Mouse (Mus musculus) heart, postnatal 0 days (tissue): ENCODE measurements around the gene Gm8300. TPM values are rescaled to one million over a fixed set of nuclear protein-coding genes. Genes with fewer than 3 reads are reported as not detected.

Experiments used
- polyA plus RNA-seq: library from polyadenylated mRNA; unstranded; fragments of >200 nt; fragmentation: Nextera tagmentation; extraction: Ambion mirVana; gene quantifications from 2 replicates; pipeline ENCODE4 v1.2.1, GENCODE M21; 2015
- total RNA-seq: library from RNA; depleted of rRNA; stranded (reverse); fragments of >200 nt; gene quantifications from 2 replicates; pipeline ENCODE4 v1.2.3, GENCODE M21; 2014; ENCODE audit warnings: low replicate concordance; rRNA removed

The Gm8300 gene
- total and polyA plus RNA-seq, 2 experiments from 2014 or later = not detected

Other genes starting within 250 kb of the Gm8300 start
- gene Vipas39, start 248.1 kb upstream of the Gm8300 start, total RNA-seq = 34.1 and 40.4 TPM in 2 replicates
- 29.2 and 31.4 TPM in 2 replicates for gene Vipas39, start 248.1 kb upstream of the Gm8300 start, polyA plus RNA-seq
- gene Ahsa1, start 247.8 kb upstream of the Gm8300 start, total RNA-seq = 80.7 and 93.4 TPM in 2 replicates
- gene Ahsa1, start 247.8 kb upstream of the Gm8300 start, polyA plus RNA-seq = 109 and 113 TPM in 2 replicates
- 0.31 TPM in 1 of 2 replicates, not detected in the other for gene Ism2, start 214.6 kb upstream of the Gm8300 start, total RNA-seq
- gene Ism2, start 214.6 kb upstream of the Gm8300 start, polyA plus RNA-seq = 0.20 and 0.30 TPM in 2 replicates
- gene Sptlc2, start 126.0 kb upstream of the Gm8300 start, total RNA-seq = 23.5 and 66.6 TPM in 2 replicates
- 65.1 and 67.0 TPM in 2 replicates for gene Sptlc2, start 126.0 kb upstream of the Gm8300 start, polyA plus RNA-seq
- gene Slirp, start 70.4 kb upstream of the Gm8300 start, total RNA-seq = 123 and 224 TPM in 2 replicates
- gene Slirp, start 70.4 kb upstream of the Gm8300 start, polyA plus RNA-seq = 288 and 307 TPM in 2 replicates
- 26.2 and 26.6 TPM in 2 replicates for gene Alkbh1, start 70.3 kb upstream of the Gm8300 start, total RNA-seq
- gene Alkbh1, start 70.3 kb upstream of the Gm8300 start, polyA plus RNA-seq = 14.3 and 17.7 TPM in 2 replicates
- 20.9 and 35.6 TPM in 2 replicates for gene Snw1, start 42.0 kb upstream of the Gm8300 start, total RNA-seq
- 68.1 and 70.1 TPM in 2 replicates for gene Snw1, start 42.0 kb upstream of the Gm8300 start, polyA plus RNA-seq
- gene Gm5788, start 19.6 kb upstream of the Gm8300 start, total RNA-seq = not detected in 2 replicates
- gene Gm5788, start 19.6 kb upstream of the Gm8300 start, polyA plus RNA-seq = not detected in 2 replicates
- not detected in 2 replicates for gene Oog1, start 88.4 kb downstream of the Gm8300 start, total RNA-seq
- not detected in 2 replicates for gene Oog1, start 88.4 kb downstream of the Gm8300 start, polyA plus RNA-seq
- gene Gm4027, start 104.6 kb downstream of the Gm8300 start, total RNA-seq = not detected in 2 replicates
- gene Gm4027, start 104.6 kb downstream of the Gm8300 start, polyA plus RNA-seq = not detected in 2 replicates
- not detected in 2 replicates for gene Gm16381, start 130.3 kb downstream of the Gm8300 start, total RNA-seq
- gene Gm16381, start 130.3 kb downstream of the Gm8300 start, polyA plus RNA-seq = not detected in 2 replicates